8 mouse cellular contexts compared by ENCODE assay signal in genomic region chr2:14873701-14874181, GRCm38 (mm10).
DNase-seq lines count a peak whose midpoint lies in the region; ATAC-seq and TF ChIP-seq lines count a peak whose summit lies in the region.

No protein-coding gene starts in this region.

- peak; percentile 45; the same call in 1 of the 2 replicates for ATAC-seq in forebrain, embryonic 14.5 days
- ATAC-seq in neural tube, embryonic 13.5 days (ENCODE audit: low read depth) = peak; percentile 54
- ATAC-seq in liver, postnatal 0 days = no peak

- H3K4me3 ChIP-seq in forebrain, embryonic 14.5 days (ENCODE audit: low read depth, low read length) = peak overlapping the region; percentile 19
- peak overlapping the region; percentile 30 for H3K4me3 ChIP-seq in neural tube, embryonic 13.5 days
- H3K4me3 ChIP-seq in liver, postnatal 0 days (ENCODE audit: low read depth, low read length) = no peak overlapping the region

- H3K27me3 ChIP-seq in forebrain, embryonic 14.5 days (replicated peaks; ENCODE audit: control insufficient read depth, insufficient read depth, low read length) = no peaks in the 10 kb centered on the region
- H3K27me3 ChIP-seq in neural tube, embryonic 13.5 days = no peaks in the 10 kb centered on the region
- no peaks in the 10 kb centered on the region for H3K27me3 ChIP-seq in liver, postnatal 0 days (ENCODE audit: insufficient read depth, low read length)

- peaks cover 6% of the 10 kb centered on the region for H3K4me1 ChIP-seq in forebrain, embryonic 14.5 days (ENCODE audit: control insufficient read depth, insufficient read depth, low read length)
- peaks cover 30% of the 10 kb centered on the region for H3K4me1 ChIP-seq in neural tube, embryonic 13.5 days (replicated peaks)
- no peaks in the 10 kb centered on the region for H3K4me1 ChIP-seq in liver, postnatal 0 days (ENCODE audit: insufficient read depth)

- no peaks in the 10 kb centered on the region for H3K36me3 ChIP-seq in forebrain, embryonic 14.5 days (ENCODE audit: control insufficient read depth, insufficient read depth, low read length)
- no peaks in the 10 kb centered on the region for H3K36me3 ChIP-seq in neural tube, embryonic 13.5 days
- H3K36me3 ChIP-seq in liver, postnatal 0 days (replicated peaks; ENCODE audit: insufficient read depth, low read length) = no peaks in the 10 kb centered on the region

- WGBS in forebrain, embryonic 14.5 days = 9% methylated on average over 15 of the region's 15 CpGs
- 15% methylated on average over 15 of the region's 15 CpGs for WGBS in neural tube, embryonic 13.5 days
- 51% methylated on average over 15 of the region's 15 CpGs for WGBS in liver, postnatal 0 days (ENCODE audit: insufficient replicate concordance)

- no peaks in the 10 kb centered on the region for H3K9me3 ChIP-seq in forebrain, embryonic 14.5 days (replicated peaks; ENCODE audit: control insufficient read depth, low read length)
- H3K9me3 ChIP-seq in neural tube, embryonic 13.5 days = no peaks in the 10 kb centered on the region
- no peaks in the 10 kb centered on the region for H3K9me3 ChIP-seq in liver, postnatal 0 days (ENCODE audit: low read length)

- no peak for TF ChIP-seq EP300 in liver, postnatal 0 days (IDR thresholded peaks at IDR 0.05; ENCODE audit: low read depth)

- peak overlapping the region; percentile 35; the same call in 1 of the 2 replicates for H3K9ac ChIP-seq in forebrain, embryonic 14.5 days (ENCODE audit: low read length)
- peak overlapping the region; percentile 62 for H3K9ac ChIP-seq in neural tube, embryonic 13.5 days
- no peak overlapping the region for H3K9ac ChIP-seq in liver, postnatal 0 days (replicated peaks)

- peak overlapping the region; percentile 39 for H3K4me2 ChIP-seq in forebrain, embryonic 14.5 days (ENCODE audit: low read length)
- H3K4me2 ChIP-seq in neural tube, embryonic 13.5 days = peak overlapping the region; percentile 51
- no peak overlapping the region for H3K4me2 ChIP-seq in liver, postnatal 0 days (ENCODE audit: low read depth, low read length)

- peak; percentile 18 to 26 for DNase-seq in cerebellum, postnatal 25 days
- no peak for DNase-seq in cerebellum, adult 9-11 months
- DNase-seq in adrenal gland, adult 2 months = peak; percentile 43
- DNase-seq in forebrain, embryonic 14.5 days (ENCODE audit: low spot score) = peak; percentile 28
- peak; percentile 12 for DNase-seq in kidney, postnatal 14 days
- DNase-seq in liver, postnatal 0 days = no peak
- DNase-seq in urinary bladder, postnatal 4 days (ENCODE audit: low spot score in 2 of 2) = no peak

- TF ChIP-seq CTCF in liver, postnatal 0 days (IDR thresholded peaks at IDR 0.05; ENCODE audit: low read depth) = no peak

- no peak overlapping the region for H3K27ac ChIP-seq in forebrain, embryonic 14.5 days (ENCODE audit: low read depth, low read length)
- H3K27ac ChIP-seq in neural tube, embryonic 13.5 days (replicated peaks) = peak overlapping the region; percentile 57
- no peak overlapping the region for H3K27ac ChIP-seq in liver, postnatal 0 days (ENCODE audit: low read depth)

Comparison
In these comparisons a context has a peak if more than half of its experiments do, and no peak if none do; other contexts are left out.
1. DNase-seq: peak in cerebellum, postnatal 25 days (2 of 2), adrenal gland, adult 2 months (single experiment), forebrain, embryonic 14.5 days (single experiment) and kidney, postnatal 14 days (single experiment); none in cerebellum, adult 9-11 months (single experiment), liver, postnatal 0 days (single experiment) and urinary bladder, postnatal 4 days (0 of 2).